In genomic region chr15:6260741-6261430, GRCm38 (mm10) we compare ENCODE assay signal across 13 mouse cellular contexts. TPM values are rescaled to one million over a fixed set of nuclear protein-coding genes. Genes with fewer than 3 reads are reported as not detected.
A peak's percentile ranks its signal among the peaks of the same experiment; 100 is the strongest.
DNase-seq lines count a peak whose midpoint lies in the region; ATAC-seq and TF ChIP-seq lines count a peak whose summit lies in the region.
"Had no signal": no experiment of that assay in that cellular context is flagged by ENCODE, and none has a peak within 500 bp of the region (broad histone marks: within the 10 kb centered on the region; RNA-seq: fewer than 3 reads in every experiment).

No protein-coding gene starts in this region.

- H3K4me2 ChIP-seq in hindbrain, embryonic 15.5 days: no peak overlapping the region
- no peak overlapping the region for H3K4me2 ChIP-seq in lung, postnatal 0 days (replicated peaks; ENCODE audit: low read depth, low read length)
- no peak overlapping the region for H3K4me2 ChIP-seq in intestine, embryonic 16.5 days (ENCODE audit: low read depth, low read length)
- H3K4me2 ChIP-seq in forebrain, embryonic 16.5 days (ENCODE audit: low read length): no peak overlapping the region

- 0 out of 2 replicates have a peak overlapping the region, but pooled peaks have one; percentile 25 for H3K27ac ChIP-seq in hindbrain, embryonic 15.5 days (replicated peaks)
- H3K27ac ChIP-seq in hindbrain, embryonic 10.5 days: no peak overlapping the region; the same call in 1 of the 2 replicates
- H3K27ac ChIP-seq in lung, postnatal 0 days (ENCODE audit: low read length): peak overlapping the region; percentile 39; the same call in 1 of the 2 replicates
- H3K27ac ChIP-seq in intestine, embryonic 16.5 days (ENCODE audit: low read length): peak overlapping the region; percentile 65
- no peak overlapping the region for H3K27ac ChIP-seq in forebrain, embryonic 16.5 days (ENCODE audit: low read length)

- no peak overlapping the region for H3K9ac ChIP-seq in hindbrain, embryonic 15.5 days
- H3K9ac ChIP-seq in lung, postnatal 0 days (replicated peaks; ENCODE audit: low read depth): no peak overlapping the region
- no peak overlapping the region for H3K9ac ChIP-seq in intestine, embryonic 16.5 days (ENCODE audit: low read depth, low read length)
- no peak overlapping the region for H3K9ac ChIP-seq in forebrain, embryonic 16.5 days (replicated peaks; ENCODE audit: low read depth, low read length)

- H3K36me3 ChIP-seq in hindbrain, embryonic 15.5 days: no peaks in the 10 kb centered on the region
- no peaks in the 10 kb centered on the region for H3K36me3 ChIP-seq in hindbrain, embryonic 10.5 days
- H3K36me3 ChIP-seq in lung, postnatal 0 days (ENCODE audit: insufficient read depth, low read length): no peaks in the 10 kb centered on the region
- no peaks in the 10 kb centered on the region for H3K36me3 ChIP-seq in intestine, embryonic 16.5 days (ENCODE audit: control insufficient read depth, insufficient read depth, low read length)
- no peaks in the 10 kb centered on the region for H3K36me3 ChIP-seq in forebrain, embryonic 16.5 days (ENCODE audit: control insufficient read depth, insufficient read depth)

- H3K4me3 ChIP-seq in hindbrain, embryonic 15.5 days: no peak overlapping the region
- no peak overlapping the region for H3K4me3 ChIP-seq in hindbrain, embryonic 10.5 days
- H3K4me3 ChIP-seq in lung, postnatal 0 days (ENCODE audit: low read depth, low read length): no peak overlapping the region
- no peak overlapping the region for H3K4me3 ChIP-seq in intestine, embryonic 16.5 days (ENCODE audit: low read length)
- no peak overlapping the region for H3K4me3 ChIP-seq in forebrain, embryonic 16.5 days (replicated peaks; ENCODE audit: low read length)
- H3K4me3 ChIP-seq: megakaryocyte, embryonic 14.5 days had no signal

- H3K9me3 ChIP-seq in hindbrain, embryonic 15.5 days: no peaks in the 10 kb centered on the region
- H3K9me3 ChIP-seq in hindbrain, embryonic 10.5 days: no peaks in the 10 kb centered on the region
- no peaks in the 10 kb centered on the region for H3K9me3 ChIP-seq in lung, postnatal 0 days (ENCODE audit: low read length)
- H3K9me3 ChIP-seq in intestine, embryonic 16.5 days (ENCODE audit: control insufficient read depth, low read length): no peaks in the 10 kb centered on the region
- no peaks in the 10 kb centered on the region for H3K9me3 ChIP-seq in forebrain, embryonic 16.5 days (ENCODE audit: control insufficient read depth, low read length)
- H3K9me3 ChIP-seq: megakaryocyte, embryonic 14.5 days had no signal

- H3K27me3 ChIP-seq in hindbrain, embryonic 15.5 days: no peaks in the 10 kb centered on the region
- H3K27me3 ChIP-seq in hindbrain, embryonic 10.5 days (ENCODE audit: insufficient read depth, poor library complexity, severe bottlenecking): no peaks in the 10 kb centered on the region
- H3K27me3 ChIP-seq in lung, postnatal 0 days (replicated peaks; ENCODE audit: insufficient read depth, low read length): no peaks in the 10 kb centered on the region
- no peaks in the 10 kb centered on the region for H3K27me3 ChIP-seq in intestine, embryonic 16.5 days (replicated peaks; ENCODE audit: control insufficient read depth, insufficient read depth, low read length)
- H3K27me3 ChIP-seq in forebrain, embryonic 16.5 days (replicated peaks; ENCODE audit: control insufficient read depth, insufficient read depth, low read length): no peaks in the 10 kb centered on the region
- H3K27me3 ChIP-seq: megakaryocyte, embryonic 14.5 days had no signal

- no peak for ATAC-seq in hindbrain, embryonic 15.5 days (ENCODE audit: low FRiP score, low read depth)
- 0 out of 2 replicates have a peak, but pooled peaks have one; percentile 1 for ATAC-seq in lung, postnatal 0 days
- ATAC-seq in intestine, embryonic 16.5 days: no peak
- no peak for ATAC-seq in forebrain, embryonic 16.5 days
- ATAC-seq: CD4-positive, CD25-positive, alpha-beta regulatory T cell, adult 4 months had no signal

- no peak for TF ChIP-seq CTCF in lung, postnatal 0 days (IDR thresholded peaks at IDR 0.05)

- H3K4me1 ChIP-seq in hindbrain, embryonic 15.5 days (replicated peaks): no peaks in the 10 kb centered on the region
- H3K4me1 ChIP-seq in hindbrain, embryonic 10.5 days (replicated peaks): peaks cover 10% of the 10 kb centered on the region; the same call in 1 of the 2 replicates
- H3K4me1 ChIP-seq in lung, postnatal 0 days (ENCODE audit: insufficient read depth, low read depth, low read length): no peaks in the 10 kb centered on the region; the same call in 1 of the 2 replicates
- peaks cover 10% of the 10 kb centered on the region for H3K4me1 ChIP-seq in intestine, embryonic 16.5 days (ENCODE audit: control insufficient read depth, insufficient read depth, low read length)
- no peaks in the 10 kb centered on the region for H3K4me1 ChIP-seq in forebrain, embryonic 16.5 days (replicated peaks; ENCODE audit: control insufficient read depth, insufficient read depth, low read length)

- intact Hi-C loops in left cerebral cortex, postnatal 36 days (cut with DNase I): no loop called here

- WGBS in hindbrain, embryonic 15.5 days: 80% methylated on average over 6 of the region's 6 CpGs
- WGBS in hindbrain, embryonic 10.5 days: 77% methylated on average over 6 of the region's 6 CpGs
- 36% methylated on average over 6 of the region's 6 CpGs for WGBS in lung, postnatal 0 days
- WGBS in intestine, embryonic 16.5 days: 44% methylated on average over 6 of the region's 6 CpGs
- 72% methylated on average over 6 of the region's 6 CpGs for WGBS in forebrain, embryonic 16.5 days

- TF ChIP-seq EP300 in lung, postnatal 0 days (IDR thresholded peaks at IDR 0.05): no peak

- DNase-seq in hindbrain, embryonic 10.5 days (ENCODE audit: low spot score): no peak
- DNase-seq in lung, postnatal 0 days (ENCODE audit: low spot score): peak; percentile 19
- no peak for DNase-seq in lung, adult 18-20 months
- peak; percentile 1 for DNase-seq in yolk sac, embryonic 10.5 days (ENCODE audit: low spot score)
- DNase-seq in left cerebral cortex, postnatal 36 days (ENCODE audit: low spot score in 2 of 2): no peak
- DNase-seq: adrenal gland, postnatal 14 days; cerebellum, adult 9-10 months; gastrocnemius, postnatal 10 days had no signal

RNA-seq across cellular contexts. Expression of gene Dab2, which starts 38.7 kb away (rescaled TPM):
- 20.3 and 23.4 TPM in 2 replicates for polyA plus RNA-seq in hindbrain, embryonic 15.5 days (2015; fragmentation: Nextera tagmentation; extraction: Ambion mirVana)
- polyA plus RNA-seq in hindbrain, embryonic 10.5 days (2016; fragmentation: Nextera tagmentation; extraction: Ambion mirVana): 38.7 and 42.7 TPM in 2 replicates
- polyA plus RNA-seq in lung, postnatal 0 days (2015; fragmentation: Nextera tagmentation; extraction: Ambion mirVana): 20.9 and 25.7 TPM in 2 replicates
- 55.5 and 73.7 TPM in 2 replicates for polyA plus RNA-seq in intestine, embryonic 16.5 days (2015; fragmentation: Nextera tagmentation; extraction: Ambion mirVana)
- 13.1 and 17.3 TPM in 2 replicates for polyA plus RNA-seq in forebrain, embryonic 16.5 days (2015; fragmentation: Nextera tagmentation; extraction: Ambion mirVana)
- total RNA-seq in left cerebral cortex, postnatal 36 days (2021): 10 to 100 TPM in 1 of 2 experiments, 1 to 10 TPM in 1; 9.4 to 15.3 TPM
- polyA plus RNA-seq: CD4-positive, CD25-positive, alpha-beta regulatory T cell, adult 4 months had no signal

Comparison
In these comparisons a context has a peak if more than half of its experiments do, and no peak if none do; other contexts are left out.
1. H3K27ac ChIP-seq: peak in hindbrain, embryonic 15.5 days (single experiment), lung, postnatal 0 days (single experiment) and intestine, embryonic 16.5 days (single experiment); none in hindbrain, embryonic 10.5 days (single experiment) and forebrain, embryonic 16.5 days (single experiment).
2. DNase-seq: peak in lung, postnatal 0 days (single experiment) and yolk sac, embryonic 10.5 days (single experiment); none in hindbrain, embryonic 10.5 days (single experiment), lung, adult 18-20 months (0 of 2) and left cerebral cortex, postnatal 36 days (0 of 2).